Comparison of ENCODE assay signal across 8 mouse cellular contexts in the genomic region with DNA sequence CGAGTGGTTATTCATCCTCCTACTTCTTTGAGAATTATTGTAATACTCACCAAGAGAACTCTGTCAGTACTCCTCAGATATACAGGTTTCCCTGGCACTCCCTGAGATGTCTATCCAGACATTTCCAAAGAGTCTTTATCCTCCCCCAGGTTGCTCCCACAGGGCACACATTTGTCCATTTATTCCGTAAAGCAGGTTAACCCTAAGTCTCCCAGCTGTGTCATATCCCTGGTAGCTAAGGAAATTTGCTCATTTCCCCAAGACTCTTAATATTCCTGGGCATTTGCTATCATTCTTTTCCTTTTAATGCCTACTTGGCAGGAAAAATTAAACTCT. TPM values are rescaled to one million over a fixed set of nuclear protein-coding genes. Genes with fewer than 3 reads are reported as not detected.
DNase-seq lines count a peak whose midpoint lies in the region; ATAC-seq and TF ChIP-seq lines count a peak whose summit lies in the region.

No protein-coding gene starts in this region.

- peak overlapping the region; percentile 73 for H3K4me2 ChIP-seq in lung, embryonic 14.5 days
- peak overlapping the region; percentile 64 for H3K4me2 ChIP-seq in forebrain, embryonic 12.5 days
- peak overlapping the region; percentile 50; the same call in 1 of the 2 replicates for H3K4me2 ChIP-seq in limb, embryonic 11.5 days (ENCODE audit: low read depth, severe bottlenecking)
- H3K4me2 ChIP-seq in neural tube, embryonic 14.5 days (ENCODE audit: low read depth, low read length), result peak overlapping the region; percentile 74

- TF ChIP-seq CTCF in lung, embryonic 14.5 days (IDR thresholded peaks at IDR 0.05; ENCODE audit: low read depth), result no peak

- H3K9me3 ChIP-seq in lung, embryonic 14.5 days (ENCODE audit: low read depth, low read length), result no peaks in the 10 kb centered on the region
- H3K9me3 ChIP-seq in forebrain, embryonic 12.5 days, result no peaks in the 10 kb centered on the region
- H3K9me3 ChIP-seq in limb, embryonic 11.5 days (ENCODE audit: control insufficient read depth, low read length), result no peaks in the 10 kb centered on the region
- H3K9me3 ChIP-seq in neural tube, embryonic 14.5 days (ENCODE audit: control insufficient read depth, low read length), result no peaks in the 10 kb centered on the region

- no peaks in the 10 kb centered on the region for H3K27me3 ChIP-seq in lung, embryonic 14.5 days (ENCODE audit: insufficient read depth, low read length)
- no peaks in the 10 kb centered on the region for H3K27me3 ChIP-seq in forebrain, embryonic 12.5 days
- no peaks in the 10 kb centered on the region for H3K27me3 ChIP-seq in limb, embryonic 11.5 days (ENCODE audit: control insufficient read depth, insufficient read depth, low read length)
- no peaks in the 10 kb centered on the region for H3K27me3 ChIP-seq in neural tube, embryonic 14.5 days (ENCODE audit: control insufficient read depth, insufficient read depth, low read length)

- 5% methylated on average over 2 of the region's 2 CpGs for WGBS in lung, embryonic 14.5 days
- WGBS in forebrain, embryonic 12.5 days, result 19% methylated on average over 2 of the region's 2 CpGs
- WGBS in limb, embryonic 11.5 days, result 19% methylated on average over 2 of the region's 2 CpGs
- 6% methylated on average over 2 of the region's 2 CpGs for WGBS in neural tube, embryonic 14.5 days

- peak overlapping the region; percentile 36; the same call in 1 of the 2 replicates for H3K9ac ChIP-seq in lung, embryonic 14.5 days
- H3K9ac ChIP-seq in forebrain, embryonic 12.5 days, result no peak overlapping the region; the same call in 1 of the 2 replicates
- no peak overlapping the region for H3K9ac ChIP-seq in limb, embryonic 11.5 days (ENCODE audit: low read length)
- peak overlapping the region; percentile 54; the same call in 1 of the 2 replicates for H3K9ac ChIP-seq in neural tube, embryonic 14.5 days (replicated peaks; ENCODE audit: low read depth, low read length)

- H3K27ac ChIP-seq in lung, embryonic 14.5 days (ENCODE audit: low read depth), result no peak overlapping the region
- no peak overlapping the region for H3K27ac ChIP-seq in forebrain, embryonic 12.5 days
- no peak overlapping the region for H3K27ac ChIP-seq in limb, embryonic 11.5 days (replicated peaks; ENCODE audit: low read depth, low read length)
- no peak overlapping the region for H3K27ac ChIP-seq in neural tube, embryonic 14.5 days (ENCODE audit: low read depth, low read length)

- peak overlapping the region; percentile 36; the same call in 1 of the 2 replicates for H3K4me3 ChIP-seq in lung, embryonic 14.5 days (ENCODE audit: low read depth, low read length)
- H3K4me3 ChIP-seq in forebrain, embryonic 12.5 days (replicated peaks), result peak overlapping the region; percentile 39
- peak overlapping the region; percentile 36; the same call in 1 of the 2 replicates for H3K4me3 ChIP-seq in limb, embryonic 11.5 days (ENCODE audit: low read depth, low read length)
- H3K4me3 ChIP-seq in neural tube, embryonic 14.5 days (ENCODE audit: low read depth, low read length), result peak overlapping the region; percentile 34

- ATAC-seq in lung, embryonic 14.5 days (ENCODE audit: insufficient read depth), result peak; percentile 17; the same call in 1 of the 2 replicates
- 0 out of 2 replicates have a peak, but pooled peaks have one; percentile 9 for ATAC-seq in forebrain, embryonic 12.5 days (ENCODE audit: low FRiP score)
- ATAC-seq in limb, embryonic 11.5 days (ENCODE audit: insufficient number of reproducible peaks, low FRiP score, low TSS enrichment, low read depth), result no peak
- ATAC-seq in neural tube, embryonic 14.5 days (ENCODE audit: low read depth), result no peak; the same call in 1 of the 2 replicates

- H3K36me3 ChIP-seq in lung, embryonic 14.5 days (ENCODE audit: insufficient read depth), result no peaks in the 10 kb centered on the region
- no peaks in the 10 kb centered on the region; the same call in none of the 2 replicates for H3K36me3 ChIP-seq in forebrain, embryonic 12.5 days (replicated peaks)
- H3K36me3 ChIP-seq in limb, embryonic 11.5 days (ENCODE audit: control insufficient read depth, insufficient read depth, low read length), result no peaks in the 10 kb centered on the region
- no peaks in the 10 kb centered on the region for H3K36me3 ChIP-seq in neural tube, embryonic 14.5 days (ENCODE audit: control insufficient read depth, insufficient read depth, low read length)

- no peak for DNase-seq in lung, embryonic 14.5 days
- no peak for DNase-seq in lung, adult 18-20 months
- no peak for DNase-seq in limb, embryonic 11.5 days (ENCODE audit: low spot score)
- DNase-seq in right cerebral cortex, postnatal 25 days, result no peak
- no peak for DNase-seq in urinary bladder, postnatal 4 days (ENCODE audit: low spot score in 2 of 2)
- DNase-seq in kidney, adult 18-20 months, result no peak

- H3K4me1 ChIP-seq in lung, embryonic 14.5 days (ENCODE audit: insufficient read depth), result peaks cover 5% of the 10 kb centered on the region; the same call in 1 of the 2 replicates
- H3K4me1 ChIP-seq in forebrain, embryonic 12.5 days, result peaks cover 10% of the 10 kb centered on the region
- no peaks in the 10 kb centered on the region for H3K4me1 ChIP-seq in limb, embryonic 11.5 days (ENCODE audit: control insufficient read depth, insufficient read depth, low read length)
- peaks cover 4% of the 10 kb centered on the region for H3K4me1 ChIP-seq in neural tube, embryonic 14.5 days (ENCODE audit: control insufficient read depth, insufficient read depth, low read length)

RNA-seq across cellular contexts. Expression of gene Atp8b5, which starts 0.3 kb away (rescaled TPM):
- polyA plus RNA-seq in lung, embryonic 14.5 days (2014; fragmentation: Nextera tagmentation; extraction: Ambion mirVana), result 0.28 and 0.42 TPM in 2 replicates
- 0.40 and 0.42 TPM in 2 replicates for polyA plus RNA-seq in forebrain, embryonic 12.5 days (2016; fragmentation: Nextera tagmentation; extraction: Ambion mirVana)
- polyA plus RNA-seq in limb, embryonic 11.5 days (2014; fragmentation: Nextera tagmentation; extraction: Ambion mirVana), result 0.15 and 0.30 TPM in 2 replicates
- 0.68 and 0.86 TPM in 2 replicates for polyA plus RNA-seq in neural tube, embryonic 14.5 days (2014; fragmentation: Nextera tagmentation; extraction: Ambion mirVana)

Comparison
In these comparisons a context has a peak if more than half of its experiments do, and no peak if none do; other contexts are left out.
1. ATAC-seq: peak in lung, embryonic 14.5 days (single experiment) and forebrain, embryonic 12.5 days (single experiment); none in limb, embryonic 11.5 days (single experiment) and neural tube, embryonic 14.5 days (single experiment).
2. H3K9ac ChIP-seq: peak in lung, embryonic 14.5 days (single experiment) and neural tube, embryonic 14.5 days (single experiment); none in forebrain, embryonic 12.5 days (single experiment) and limb, embryonic 11.5 days (single experiment).
3. Peak in every context shown above with its lines, with median percentiles within 50 percentile points of each other: H3K4me2 ChIP-seq and H3K4me3 ChIP-seq.